Mouse (Mus musculus) heart, adult 2 months (tissue): Measurements from ENCODE around the gene Zfp566. TPM values are rescaled to one million over a fixed set of nuclear protein-coding genes. Genes with fewer than 3 reads are reported as not detected.

Source experiments
- DNase-seq, 2 experiments: peaks; one replicate each; pipeline ENCODE4 v3.0.0; 2021
- H3K27ac ChIP-seq: fragments of 200-600 bp; 2 replicates; pipeline ENCODE4 v1.8.1; 2022
- H3K27me3 ChIP-seq: fragments of 200-500 bp; 2 replicates; pipeline ENCODE4 v1.6.1; 2012; ENCODE audit warnings: mild to moderate bottlenecking, low read length, inconsistent platforms, mixed read lengths; ENCODE audit not compliant: control insufficient read depth, insufficient read depth
- H3K36me3 ChIP-seq: fragments of 200-500 bp; 2 replicates; pipeline ENCODE4 v1.6.1; 2012; ENCODE audit warnings: low read length, inconsistent platforms; ENCODE audit not compliant: control insufficient read depth, insufficient read depth
- H3K4me1 ChIP-seq: fragments of 200-500 bp; 2 replicates; pipeline ENCODE4 v1.6.1; 2011; ENCODE audit warnings: low read length; ENCODE audit not compliant: control insufficient read depth, insufficient read depth
- H3K4me3 ChIP-seq: fragments of 200-600 bp; 2 replicates; pipeline ENCODE4 v1.8.1; 2022
- H3K79me2 ChIP-seq: fragments of 200-500 bp; replicated peaks from 2 replicates; pipeline ENCODE4 v1.6.1; 2012; ENCODE audit warnings: mild to moderate bottlenecking, inconsistent platforms, low read length, moderate library complexity, mixed read lengths; ENCODE audit not compliant: control insufficient read depth, insufficient read depth
- H3K9ac ChIP-seq: fragments of 200-500 bp; 2 replicates; pipeline ENCODE4 v1.6.1; 2012; ENCODE audit warnings: low read depth, mild to moderate bottlenecking, control low read depth, inconsistent platforms, low read length, mixed read lengths
- CTCF ChIP-seq: fragments of 200-600 bp; IDR thresholded peaks from 2 replicates; pipeline ENCODE4 v1.8.1; 2022; ENCODE audit warnings: antibody characterized with exemption, mild to moderate bottlenecking, moderate library complexity
- EP300 ChIP-seq: fragments of 200-500 bp; IDR thresholded peaks from 2 replicates; pipeline ENCODE4 v1.6.1; 2011; ENCODE audit warnings: low read depth, low read length, control low read depth; ENCODE audit not compliant: insufficient read depth
- POLR2A ChIP-seq: fragments of 200-500 bp; IDR thresholded peaks from 2 replicates; pipeline ENCODE4 v1.6.1; 2011; ENCODE audit warnings: mild to moderate bottlenecking, low read depth, low read length, control low read depth; ENCODE audit not compliant: insufficient read depth
- WGBS: fragments of 180-500 bp; shearing (Covaris S2); methylation state at CpG from one replicate; pipeline ENCODE4 v1.1.7; 2018; 5-methylcytosine and 5-hydroxymethylcytosine counted together
- intact Hi-C: fragments of 180-260 bp; cut with DNase I; formaldehyde crosslinking; loops from one replicate; pipeline ENCODE4 v1.15.1; 2025
- microRNA-seq, 2 experiments: library from miRNA; unstranded; fragments of <30 nt; microRNA quantifications; one replicate each; pipeline ENCODE4 v1.2.0; 2021
- polyA plus RNA-seq: library from polyadenylated mRNA; depleted of rRNA; stranded (reverse); fragments of >200 nt; gene quantifications from 2 replicates; pipeline ENCODE4 v1.2.3, GENCODE M21; 2012; rRNA removed
- total RNA-seq, 2 experiments: library from RNA; stranded (reverse); gene quantifications; 2 replicates each; pipeline ENCODE4 v1.2.3; 2021

The Zfp566 gene
- total and polyA plus RNA-seq, 3 experiments = 1.4 to 2.0 (median 1.7) TPM

GRCm38 (mm10) chr7:30028572-30028971, 61.8 kb downstream of the Zfp566 start:
- 91% methylated on average over 3 of the region's 3 CpGs for WGBS
- Histone ChIP-seq H3K4me1 (no peaks in the 10 kb centered on the region), H3K79me2 (no peaks in the 10 kb centered on the region), H3K27ac (no peak overlapping the region), H3K36me3 (no peaks in the 10 kb centered on the region), H3K4me3 (no peak overlapping the region), H3K9ac (no peak overlapping the region), H3K27me3 (no peaks in the 10 kb centered on the region)
- TF ChIP-seq POLR2A = no peak
- no peak for TF ChIP-seq CTCF
- TF ChIP-seq EP300 = no peak
- DNase-seq = no peak
- intact Hi-C loops = no loop called here

Small RNA genes lying within 50 kb of the gene (microRNA-seq; reads per million reads assigned to microRNA genes)
- gene Gm23368 = 0 reads per million in 2 experiments

Other genes with a start within 250 kb of the Zfp566 start
- under 1 TPM; 0.44 to 0.77 TPM for gene Zfp940, start 236.9 kb downstream of the Zfp566 start, total RNA-seq
- gene Zfp940, start 236.9 kb downstream of the Zfp566 start, polyA plus RNA-seq = 0.12 and 0.29 TPM in 2 replicates
- 1 to 10 TPM; 3.8 to 4.5 TPM for gene Zfp420, start 230.5 kb downstream of the Zfp566 start, total RNA-seq
- 1.1 and 1.4 TPM in 2 replicates for gene Zfp420, start 230.5 kb downstream of the Zfp566 start, polyA plus RNA-seq
- gene Zfp27, start 184.0 kb downstream of the Zfp566 start, total RNA-seq = 1 to 10 TPM; 7.3 to 8.4 TPM
- 3.6 and 6.4 TPM in 2 replicates for gene Zfp27, start 184.0 kb downstream of the Zfp566 start, polyA plus RNA-seq
- gene Zfp383, start 182.3 kb downstream of the Zfp566 start, total RNA-seq = 1 to 10 TPM; 5.5 to 6.3 TPM
- 2.4 and 5.0 TPM in 2 replicates for gene Zfp383, start 182.3 kb downstream of the Zfp566 start, polyA plus RNA-seq
- gene Zfp74, start 136.4 kb downstream of the Zfp566 start, total RNA-seq = 1 to 10 TPM; 6.2 to 6.8 TPM
- 2.5 and 5.9 TPM in 2 replicates for gene Zfp74, start 136.4 kb downstream of the Zfp566 start, polyA plus RNA-seq
- 10 to 100 TPM; 19.6 to 28.1 TPM for gene Zfp568, start 106.6 kb downstream of the Zfp566 start, total RNA-seq
- 5.6 and 12.5 TPM in 2 replicates for gene Zfp568, start 106.6 kb downstream of the Zfp566 start, polyA plus RNA-seq
- gene Zfp14, start 39.1 kb downstream of the Zfp566 start, total RNA-seq = 1 to 10 TPM; 2.5 to 2.7 TPM
- 3.5 and 7.3 TPM in 2 replicates for gene Zfp14, start 39.1 kb downstream of the Zfp566 start, polyA plus RNA-seq
- gene Zfp82, start 17.6 kb downstream of the Zfp566 start, total RNA-seq = 1 to 10 TPM; 1.3 to 2.8 TPM
- gene Zfp82, start 17.6 kb downstream of the Zfp566 start, polyA plus RNA-seq = 0.74 and 0.91 TPM in 2 replicates
- gene Gm26920, start 117 bp downstream of the Zfp566 start, total RNA-seq = under 1 TPM in 1 of 2 experiments, not detected in 1; 0.84 TPM
- not detected in 2 replicates for gene Gm26920, start 117 bp downstream of the Zfp566 start, polyA plus RNA-seq
- 10 to 100 TPM; 27.4 to 30.6 TPM for gene Zfp260, start 4.2 kb upstream of the Zfp566 start, total RNA-seq
- gene Zfp260, start 4.2 kb upstream of the Zfp566 start, polyA plus RNA-seq = 15.9 and 30.9 TPM in 2 replicates
- gene Zfp382, start 31.4 kb upstream of the Zfp566 start, total RNA-seq = 1 to 10 TPM; 2.1 to 2.4 TPM
- gene Zfp382, start 31.4 kb upstream of the Zfp566 start, polyA plus RNA-seq = 0.68 and 0.88 TPM in 2 replicates
- 10 to 100 TPM; 29.8 TPM for gene Zfp146, start 79.2 kb upstream of the Zfp566 start, total RNA-seq
- 11.0 and 21.5 TPM in 2 replicates for gene Zfp146, start 79.2 kb upstream of the Zfp566 start, polyA plus RNA-seq
- gene Cox7a1, start 93.6 kb upstream of the Zfp566 start, total RNA-seq = 1,000 to 10,000 TPM; 2,711 to 3,278 TPM
- 2,213 and 2,519 TPM in 2 replicates for gene Cox7a1, start 93.6 kb upstream of the Zfp566 start, polyA plus RNA-seq
- 100 to 1,000 TPM; 274 to 315 TPM for gene Capns1, start 108.3 kb upstream of the Zfp566 start, total RNA-seq
- gene Capns1, start 108.3 kb upstream of the Zfp566 start, polyA plus RNA-seq = 826 and 1,000 TPM in 2 replicates
- gene Polr2i, start 141.4 kb upstream of the Zfp566 start, total RNA-seq = 10 to 100 TPM; 52.6 to 58.6 TPM
- gene Polr2i, start 141.4 kb upstream of the Zfp566 start, polyA plus RNA-seq = 95.1 and 106 TPM in 2 replicates
- gene Tbcb, start 141.7 kb upstream of the Zfp566 start, total RNA-seq = 10 to 100 TPM; 52.7 to 56.7 TPM
- 36.6 and 49.5 TPM in 2 replicates for gene Tbcb, start 141.7 kb upstream of the Zfp566 start, polyA plus RNA-seq
- not detected for gene Ovol3, start 145.2 kb upstream of the Zfp566 start, total RNA-seq
- not detected in 2 replicates for gene Ovol3, start 145.2 kb upstream of the Zfp566 start, polyA plus RNA-seq
- not detected for gene Thap8, start 189.6 kb upstream of the Zfp566 start, total RNA-seq
- gene Thap8, start 189.6 kb upstream of the Zfp566 start, polyA plus RNA-seq = 0.10 TPM in 1 of 2 replicates, not detected in the other
- 1 to 10 TPM in 1 of 2 experiments, under 1 TPM in 1; 0.97 to 1.7 TPM for gene Wdr62, start 189.9 kb upstream of the Zfp566 start, total RNA-seq
- 3.7 and 5.3 TPM in 2 replicates for gene Wdr62, start 189.9 kb upstream of the Zfp566 start, polyA plus RNA-seq
- 1 to 10 TPM; 5.6 TPM for gene Clip3, start 201.2 kb upstream of the Zfp566 start, total RNA-seq
- gene Clip3, start 201.2 kb upstream of the Zfp566 start, polyA plus RNA-seq = 5.6 and 6.6 TPM in 2 replicates
- 10 to 100 TPM; 24.0 to 29.5 TPM for gene Alkbh6, start 218.2 kb upstream of the Zfp566 start, total RNA-seq
- gene Alkbh6, start 218.2 kb upstream of the Zfp566 start, polyA plus RNA-seq = 59.6 and 61.7 TPM in 2 replicates
- under 1 TPM; 0.26 to 0.50 TPM for gene Syne4, start 224.3 kb upstream of the Zfp566 start, total RNA-seq
- 5.3 and 5.6 TPM in 2 replicates for gene Syne4, start 224.3 kb upstream of the Zfp566 start, polyA plus RNA-seq
- under 1 TPM; 0.55 to 0.63 TPM for gene E130208F15Rik, start 231.2 kb upstream of the Zfp566 start, total RNA-seq
- gene E130208F15Rik, start 231.2 kb upstream of the Zfp566 start, polyA plus RNA-seq = 0.31 and 0.41 TPM in 2 replicates
- 10 to 100 TPM; 12.5 TPM for gene Sdhaf1, start 233.4 kb upstream of the Zfp566 start, total RNA-seq
- 17.4 and 17.9 TPM in 2 replicates for gene Sdhaf1, start 233.4 kb upstream of the Zfp566 start, polyA plus RNA-seq